ENCODE assay signal across 11 mouse cellular contexts in genomic region chr17:12249783-12250504, GRCm38 (mm10).
DNase-seq lines count a peak whose midpoint lies in the region; ATAC-seq and TF ChIP-seq lines count a peak whose summit lies in the region.
"Had no signal": no experiment of that assay in that cellular context is flagged by ENCODE, and none has a peak within 500 bp of the region (broad histone marks: within the 10 kb centered on the region; RNA-seq: fewer than 3 reads in every experiment).

No protein-coding gene starts in this region.

- ATAC-seq in midbrain, postnatal 0 days (ENCODE audit: low FRiP score), result no peak
- ATAC-seq in midbrain, embryonic 16.5 days, result no peak
- peak; percentile 54; the same call in 1 of the 2 replicates for ATAC-seq in stomach, postnatal 0 days (ENCODE audit: low FRiP score, low TSS enrichment)
- ATAC-seq: hindbrain, embryonic 16.5 days had no signal

- TF ChIP-seq CTCF in heart, adult 2 months (IDR thresholded peaks at IDR 0.05), result peak; percentile 42
- peak; percentile 61 for TF ChIP-seq CTCF in midbrain, postnatal 0 days (IDR thresholded peaks at IDR 0.05)
- peak; percentile 62 for TF ChIP-seq CTCF in stomach, postnatal 0 days (IDR thresholded peaks at IDR 0.05; ENCODE audit: low read depth)

- H3K27ac ChIP-seq in heart, adult 2 months, result no peak overlapping the region
- no peak overlapping the region for H3K27ac ChIP-seq in midbrain, postnatal 0 days (ENCODE audit: low read depth, low read length)
- no peak overlapping the region for H3K27ac ChIP-seq in midbrain, embryonic 16.5 days (ENCODE audit: low read length)
- no peak overlapping the region for H3K27ac ChIP-seq in stomach, postnatal 0 days (replicated peaks)
- H3K27ac ChIP-seq: neural tube, embryonic 13.5 days had no signal

- H3K36me3 ChIP-seq in heart, adult 2 months (ENCODE audit: control insufficient read depth, insufficient read depth, low read length), result no peaks in the 10 kb centered on the region
- peaks cover 55% of the 10 kb centered on the region for H3K36me3 ChIP-seq in midbrain, postnatal 0 days (ENCODE audit: insufficient read depth, low read length)
- H3K36me3 ChIP-seq in midbrain, embryonic 16.5 days (ENCODE audit: control insufficient read depth, insufficient read depth, low read length), result peaks cover 58% of the 10 kb centered on the region
- H3K36me3 ChIP-seq in stomach, postnatal 0 days (ENCODE audit: control insufficient read depth, insufficient read depth, low read length), result peaks cover 38% of the 10 kb centered on the region

- no peaks in the 10 kb centered on the region for H3K79me2 ChIP-seq in heart, adult 2 months (replicated peaks; ENCODE audit: control insufficient read depth, insufficient read depth, low read length)

- no peak overlapping the region for H3K4me2 ChIP-seq in midbrain, postnatal 0 days (ENCODE audit: low read depth, low read length, poor library complexity, severe bottlenecking)
- H3K4me2 ChIP-seq in midbrain, embryonic 16.5 days (ENCODE audit: low read length), result no peak overlapping the region
- no peak overlapping the region for H3K4me2 ChIP-seq in stomach, postnatal 0 days (replicated peaks; ENCODE audit: low read depth)
- H3K4me2 ChIP-seq: neural tube, embryonic 13.5 days had no signal

- TF ChIP-seq EP300 in heart, adult 2 months (IDR thresholded peaks at IDR 0.05; ENCODE audit: insufficient read depth, low read depth, low read length), result no peak
- TF ChIP-seq EP300 in stomach, postnatal 0 days (optimal IDR thresholded peaks at IDR 0.05), result no peak

- H3K4me1 ChIP-seq in heart, adult 2 months (ENCODE audit: control insufficient read depth, insufficient read depth, low read length), result no peaks in the 10 kb centered on the region
- no peaks in the 10 kb centered on the region for H3K4me1 ChIP-seq in midbrain, postnatal 0 days (ENCODE audit: insufficient read depth, low read length)
- no peaks in the 10 kb centered on the region for H3K4me1 ChIP-seq in midbrain, embryonic 16.5 days (ENCODE audit: control insufficient read depth, insufficient read depth, low read length)
- no peaks in the 10 kb centered on the region for H3K4me1 ChIP-seq in stomach, postnatal 0 days (replicated peaks; ENCODE audit: control insufficient read depth, insufficient read depth)
- H3K4me1 ChIP-seq: neural tube, embryonic 13.5 days had no signal

- H3K27me3 ChIP-seq in heart, adult 2 months (ENCODE audit: control insufficient read depth, insufficient read depth, low read length), result no peaks in the 10 kb centered on the region
- no peaks in the 10 kb centered on the region for H3K27me3 ChIP-seq in midbrain, postnatal 0 days (ENCODE audit: insufficient read depth, low read length)
- H3K27me3 ChIP-seq in midbrain, embryonic 16.5 days (ENCODE audit: control insufficient read depth, insufficient read depth, low read depth, low read length), result no peaks in the 10 kb centered on the region
- no peaks in the 10 kb centered on the region for H3K27me3 ChIP-seq in stomach, postnatal 0 days (ENCODE audit: control insufficient read depth, insufficient read depth, low read length)
- H3K27me3 ChIP-seq: neural tube, embryonic 13.5 days had no signal

- TF ChIP-seq POLR2A in heart, adult 2 months (IDR thresholded peaks at IDR 0.05; ENCODE audit: insufficient read depth, low read depth, low read length), result no peak

- DNase-seq in heart, adult 2 months, result peak in 1 of 2 experiments; percentile 40
- DNase-seq in heart, postnatal 25 days (ENCODE audit: low spot score), result no peak
- peak; percentile 39 for DNase-seq in midbrain, postnatal 0 days (ENCODE audit: low spot score)
- DNase-seq in c-Kit-positive CD71-positive TER-119-positive erythroid progenitor cells, embryonic 14.5 days (ENCODE audit: low spot score), result peak; percentile 11
- DNase-seq in stomach, postnatal 0 days (ENCODE audit: low spot score), result peak; percentile 40
- DNase-seq in cerebellum, postnatal 25 days, result no peak
- no peak for DNase-seq in ovary, postnatal 10 days (ENCODE audit: low spot score)
- DNase-seq: cerebellum, adult 8-10 months had no signal

- intact Hi-C loops in heart, adult 2 months (cut with DNase I), result no loop called here
- intact Hi-C loops in heart, postnatal 25 days (cut with DNase I), result no loop called here

- H3K9me3 ChIP-seq in midbrain, postnatal 0 days (ENCODE audit: low read length), result no peaks in the 10 kb centered on the region
- 0 out of 2 replicates have a peak, but pooled peaks cover 3% of the 10 kb centered on the region for H3K9me3 ChIP-seq in midbrain, embryonic 16.5 days (replicated peaks; ENCODE audit: control insufficient read depth, low read length, poor library complexity, severe bottlenecking)
- peaks cover 3% of the 10 kb centered on the region; the same call in 1 of the 2 replicates for H3K9me3 ChIP-seq in stomach, postnatal 0 days (ENCODE audit: control insufficient read depth, low read length)

- 88% methylated on average over 19 of the region's 19 CpGs for WGBS in heart, adult 2 months
- 98% methylated on average over 19 of the region's 19 CpGs for WGBS in midbrain, postnatal 0 days
- WGBS in midbrain, embryonic 16.5 days, result 95% methylated on average over 19 of the region's 19 CpGs
- WGBS in stomach, postnatal 0 days, result 90% methylated on average over 19 of the region's 19 CpGs

- no peak overlapping the region for H3K9ac ChIP-seq in heart, adult 2 months (ENCODE audit: low read depth, low read length)
- H3K9ac ChIP-seq in midbrain, postnatal 0 days (replicated peaks; ENCODE audit: low read length, poor library complexity, severe bottlenecking), result no peak overlapping the region
- no peak overlapping the region for H3K9ac ChIP-seq in midbrain, embryonic 16.5 days (ENCODE audit: low read depth, low read length)
- H3K9ac ChIP-seq in stomach, postnatal 0 days (ENCODE audit: low read length), result no peak overlapping the region
- H3K9ac ChIP-seq: neural tube, embryonic 13.5 days had no signal

- H3K4me3 ChIP-seq in heart, adult 2 months, result no peak overlapping the region
- no peak overlapping the region for H3K4me3 ChIP-seq in midbrain, postnatal 0 days (ENCODE audit: low read depth, low read length)
- no peak overlapping the region for H3K4me3 ChIP-seq in midbrain, embryonic 16.5 days (ENCODE audit: low read depth, low read length)
- H3K4me3 ChIP-seq in stomach, postnatal 0 days (ENCODE audit: low read depth, low read length), result no peak overlapping the region
- H3K4me3 ChIP-seq: neural tube, embryonic 13.5 days had no signal

Comparison
In these comparisons a context has a peak if more than half of its experiments do, and no peak if none do; other contexts are left out.
1. DNase-seq: peak in midbrain, postnatal 0 days (single experiment), c-Kit-positive CD71-positive TER-119-positive erythroid progenitor cells, embryonic 14.5 days (single experiment) and stomach, postnatal 0 days (single experiment); none in heart, postnatal 25 days (single experiment), cerebellum, postnatal 25 days (0 of 2) and ovary, postnatal 10 days (single experiment).
2. Peak in every context shown above with its lines, with median percentiles within 50 percentile points of each other: CTCF ChIP-seq.